Mouse (Mus musculus) cerebellum, postnatal 4 days (tissue): Measurements from ENCODE around the gene Cmtm2b.
A peak's percentile ranks its signal among the peaks of the same experiment; 100 is the strongest.

Experiments
- DNase-seq, 2 experiments: peaks; one replicate each; pipeline ENCODE4 v3.0.0; 2022; ENCODE audit warnings: low spot score in 2 of 2, mixed read lengths in 1 of 2

Cmtm2b gene

GRCm38 (mm10) chr8:104342426-104342825 is 20.4 kb downstream of the Cmtm2b start:
- DNase-seq, result no peak

- DNase-seq, result peak; percentile 81 to 90
These were observed 21.9 kb downstream of the Cmtm2b start for GRCm38 (mm10) chr8:104343957-104344356.

GRCm38 (mm10) chr8:104344622-104345021 is 22.6 kb downstream of the Cmtm2b start:
- no peak for DNase-seq

GRCm38 (mm10) chr8:104346706-104347105 is 24.7 kb downstream of the Cmtm2b start:
- no peak for DNase-seq

- DNase-seq, result no peak
These were observed 26.9 kb downstream of the Cmtm2b start for GRCm38 (mm10) chr8:104348971-104349370.

GRCm38 (mm10) chr8:104350047-104350446 is 28.0 kb downstream of the Cmtm2b start:
- DNase-seq, result no peak

GRCm38 (mm10) chr8:104353186-104353585 is 31.2 kb downstream of the Cmtm2b start:
- no peak for DNase-seq

- no peak for DNase-seq
These were observed 32.5 kb downstream of the Cmtm2b start for GRCm38 (mm10) chr8:104354504-104354903.

- DNase-seq, result no peak
These were observed 36.6 kb downstream of the Cmtm2b start for GRCm38 (mm10) chr8:104358637-104359036.

- no peak for DNase-seq
These were observed 37.9 kb downstream of the Cmtm2b start for GRCm38 (mm10) chr8:104359778-104360456.

GRCm38 (mm10) chr8:104365695-104366094 is 43.7 kb downstream of the Cmtm2b start:
- no peak for DNase-seq

GRCm38 (mm10) chr8:104367398-104367797 is 45.4 kb downstream of the Cmtm2b start:
- DNase-seq, result no peak

- DNase-seq, result no peak
These were observed 47.6 kb downstream of the Cmtm2b start for GRCm38 (mm10) chr8:104369591-104369990.

GRCm38 (mm10) chr8:104370071-104370470 is 48.0 kb downstream of the Cmtm2b start:
- DNase-seq, result no peak

- DNase-seq, result no peak
These were observed 49.1 kb downstream of the Cmtm2b start for GRCm38 (mm10) chr8:104371121-104371520.

GRCm38 (mm10) chr8:104373779-104374178 is 51.7 kb downstream of the Cmtm2b start:
- DNase-seq, result peak in 1 of 2 experiments; percentile 39

- no peak for DNase-seq
These were observed 52.2 kb downstream of the Cmtm2b start for GRCm38 (mm10) chr8:104374269-104374668.

GRCm38 (mm10) chr8:104374864-104375846 is 53.1 kb downstream of the Cmtm2b start:
- DNase-seq, result no peak

- DNase-seq, result no peak
These were observed 53.9 kb downstream of the Cmtm2b start for GRCm38 (mm10) chr8:104375959-104376358.

GRCm38 (mm10) chr8:104376669-104377068 is 54.6 kb downstream of the Cmtm2b start:
- no peak for DNase-seq

GRCm38 (mm10) chr8:104379301-104379836 is 57.3 kb downstream of the Cmtm2b start:
- DNase-seq, result no peak

- no peak for DNase-seq
These were observed 58.2 kb downstream of the Cmtm2b start for GRCm38 (mm10) chr8:104380269-104380668.
